Mouse (Mus musculus): ENCODE results near the gene Ppp1r21. TPM values are rescaled to one million over a fixed set of nuclear protein-coding genes. Genes with fewer than 3 reads are reported as not detected.

Ppp1r21 gene
- polyA plus RNA-seq, 2 experiments: 25.1 to 35.7 TPM

- no peak for ATAC-seq (ENCODE audit: low FRiP score, low read depth)
- DNase-seq (ENCODE audit: low spot score): no peak
- no peak overlapping the region for H3K4me2 ChIP-seq (replicated peaks; ENCODE audit: low read depth, low read length, severe bottlenecking)
- H3K4me3 ChIP-seq (replicated peaks; ENCODE audit: low read length): no peak overlapping the region
- no peak for TF ChIP-seq POLR2A (IDR thresholded peaks at IDR 0.05; ENCODE audit: borderline replicate concordance, extremely low read depth, insufficient read depth, insufficient read length)
- peaks cover 19% of the 10 kb centered on the region for H3K4me1 ChIP-seq (ENCODE audit: control insufficient read depth, insufficient read depth, low read length)
- no peak overlapping the region for H3K9ac ChIP-seq (ENCODE audit: low read depth, low read length, severe bottlenecking)
- H3K27me3 ChIP-seq (ENCODE audit: control insufficient read depth, insufficient read depth, low read length): no peaks in the 10 kb centered on the region
- H3K27ac ChIP-seq (replicated peaks; ENCODE audit: low read depth, low read length): no peak overlapping the region
- 78% methylated on average over 4 of the region's 4 CpGs for WGBS
- no peaks in the 10 kb centered on the region for H3K36me3 ChIP-seq (ENCODE audit: control insufficient read depth, insufficient read depth, low read length)
- H3K9me3 ChIP-seq (ENCODE audit: control insufficient read depth, low read length): no peaks in the 10 kb centered on the region
Measured at GRCm38 (mm10) chr17:88595071-88595470, 65.2 kb downstream of the Ppp1r21 start.

DNA sequence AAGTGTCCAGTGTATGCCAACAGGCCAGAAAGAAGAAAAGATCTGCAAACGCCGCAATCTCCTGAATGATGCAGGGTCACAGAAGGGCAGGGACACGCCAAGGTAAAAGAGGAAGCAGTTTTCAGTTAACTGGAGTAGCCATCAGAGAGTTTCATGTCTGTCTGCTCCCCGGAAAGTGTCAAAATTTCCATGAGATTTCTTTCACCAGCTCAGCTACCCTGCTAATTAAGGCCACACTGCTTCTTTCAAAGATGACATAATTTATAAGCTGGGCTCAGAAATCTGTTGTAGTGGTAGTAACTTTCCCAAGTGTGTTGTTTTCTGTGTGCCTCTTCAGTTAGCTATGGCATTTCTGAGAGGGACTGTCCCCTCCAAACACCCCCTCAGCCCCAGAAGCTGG is 66.2 kb downstream of the Ppp1r21 start:
- DNase-seq (ENCODE audit: low spot score) (no peak), ATAC-seq (ENCODE audit: low FRiP score, low read depth) (no peak)
- no peak overlapping the region for H3K4me2 ChIP-seq (replicated peaks; ENCODE audit: low read depth, low read length, severe bottlenecking)
- peaks cover 24% of the 10 kb centered on the region for H3K4me1 ChIP-seq (ENCODE audit: control insufficient read depth, insufficient read depth, low read length)
- H3K4me3 ChIP-seq (replicated peaks; ENCODE audit: low read length): no peak overlapping the region
- H3K36me3 ChIP-seq (ENCODE audit: control insufficient read depth, insufficient read depth, low read length): no peaks in the 10 kb centered on the region
- H3K27me3 ChIP-seq (ENCODE audit: control insufficient read depth, insufficient read depth, low read length): no peaks in the 10 kb centered on the region
- no peak for TF ChIP-seq POLR2A (IDR thresholded peaks at IDR 0.05; ENCODE audit: borderline replicate concordance, extremely low read depth, insufficient read depth, insufficient read length)
- no peak overlapping the region for H3K27ac ChIP-seq (replicated peaks; ENCODE audit: low read depth, low read length)
- no peaks in the 10 kb centered on the region for H3K9me3 ChIP-seq (ENCODE audit: control insufficient read depth, low read length)
- H3K9ac ChIP-seq (ENCODE audit: low read depth, low read length, severe bottlenecking): no peak overlapping the region
- WGBS: 66% methylated on average over 4 of the region's 4 CpGs

DNA sequence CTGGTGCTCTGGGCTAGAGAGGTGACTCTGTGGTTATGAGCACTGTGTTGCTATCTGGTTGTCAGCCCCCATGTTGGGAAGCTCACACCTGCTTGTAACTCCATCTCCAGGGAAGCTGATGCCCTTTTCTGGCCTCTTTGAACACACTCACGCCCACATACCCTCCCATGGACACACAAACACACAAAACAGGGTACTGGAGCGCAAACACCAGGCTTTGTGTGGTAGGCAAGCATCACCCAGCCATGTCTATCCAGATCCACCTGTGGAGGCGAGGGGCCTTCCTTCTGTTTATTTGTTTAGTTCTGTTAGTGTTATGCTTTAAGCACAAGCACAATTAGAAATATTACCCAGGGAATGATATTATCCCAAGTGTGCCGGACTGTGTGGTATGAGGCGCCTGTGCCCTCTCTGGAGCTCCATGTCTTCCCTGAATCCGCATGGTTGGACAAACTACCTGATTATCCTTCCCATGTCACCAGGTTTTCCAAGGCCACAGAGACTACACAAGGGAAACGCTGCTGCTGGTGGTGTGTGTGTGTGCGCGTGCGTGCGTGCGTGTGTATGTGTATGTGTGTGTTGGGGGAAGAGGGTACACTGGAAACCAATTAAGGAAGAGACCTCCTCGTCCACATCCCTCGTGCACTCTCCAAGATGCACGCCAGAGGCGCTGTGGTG is 66.8 kb downstream of the Ppp1r21 start:
- DNase-seq (ENCODE audit: low spot score): no peak

GRCm38 (mm10) chr17:88597222-88598055 is 67.5 kb downstream of the Ppp1r21 start, which contains the start of gene Ston1:
Ston1 (plus strand) TSS chr17:88597684.
- under 1% methylated on average over 39 of the region's 41 CpGs for WGBS

More for the DNA sequence above, 66.8 kb downstream of the Ppp1r21 start:
- Histone ChIP-seq H3K4me1 (ENCODE audit: control insufficient read depth, insufficient read depth, low read length) (peaks cover 24% of the 10 kb centered on the region), H3K36me3 (ENCODE audit: control insufficient read depth, insufficient read depth, low read length) (no peaks in the 10 kb centered on the region), H3K9ac (ENCODE audit: low read depth, low read length, severe bottlenecking) (peak overlapping the region; percentile 82), H3K27ac (replicated peaks; ENCODE audit: low read depth, low read length) (peak overlapping the region; percentile 90; the same call in 1 of the 2 replicates), H3K4me2 (replicated peaks; ENCODE audit: low read depth, low read length, severe bottlenecking) (peak overlapping the region; percentile 85), H3K4me3 (replicated peaks; ENCODE audit: low read length) (peak overlapping the region; percentile 70), H3K9me3 (ENCODE audit: control insufficient read depth, low read length) (no peaks in the 10 kb centered on the region), H3K27me3 (ENCODE audit: control insufficient read depth, insufficient read depth, low read length) (no peaks in the 10 kb centered on the region)
- 29% methylated on average over 16 of the region's 16 CpGs for WGBS
- no peak for ATAC-seq (ENCODE audit: low FRiP score, low read depth)
- no peak for TF ChIP-seq POLR2A (IDR thresholded peaks at IDR 0.05; ENCODE audit: borderline replicate concordance, extremely low read depth, insufficient read depth, insufficient read length)

DNA sequence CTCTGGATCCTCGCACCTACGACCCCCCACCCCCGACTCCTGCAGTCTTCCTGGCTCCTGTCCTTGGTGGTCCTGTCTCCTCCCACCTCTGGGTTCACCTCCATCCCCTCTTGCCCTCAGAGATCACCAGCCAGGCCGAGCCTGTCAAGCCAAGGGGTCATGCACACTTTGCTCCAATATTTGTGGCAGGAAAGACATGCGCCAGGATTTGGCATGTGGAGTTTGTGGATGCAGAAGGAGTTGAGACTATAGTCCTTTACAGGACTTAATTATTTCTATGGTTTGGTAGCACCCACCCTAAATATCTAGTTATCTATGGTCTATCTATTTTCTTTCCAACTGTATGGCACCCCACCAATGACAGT is 68.1 kb downstream of the Ppp1r21 start:
- peaks cover 24% of the 10 kb centered on the region for H3K4me1 ChIP-seq (ENCODE audit: control insufficient read depth, insufficient read depth, low read length)
- peak overlapping the region; percentile 90 for H3K27ac ChIP-seq (replicated peaks; ENCODE audit: low read depth, low read length)
- WGBS: 3% methylated on average over 5 of the region's 5 CpGs
- H3K36me3 ChIP-seq (ENCODE audit: control insufficient read depth, insufficient read depth, low read length): no peaks in the 10 kb centered on the region
- peak overlapping the region; percentile 70 for H3K4me3 ChIP-seq (replicated peaks; ENCODE audit: low read length)
- no peak for TF ChIP-seq POLR2A (IDR thresholded peaks at IDR 0.05; ENCODE audit: borderline replicate concordance, extremely low read depth, insufficient read depth, insufficient read length)
- ATAC-seq (ENCODE audit: low FRiP score, low read depth) (no peak), DNase-seq (ENCODE audit: low spot score) (no peak)
- H3K4me2 ChIP-seq (replicated peaks; ENCODE audit: low read depth, low read length, severe bottlenecking): peak overlapping the region; percentile 85
- no peaks in the 10 kb centered on the region for H3K9me3 ChIP-seq (ENCODE audit: control insufficient read depth, low read length)
- H3K27me3 ChIP-seq (ENCODE audit: control insufficient read depth, insufficient read depth, low read length): no peaks in the 10 kb centered on the region
- H3K9ac ChIP-seq (ENCODE audit: low read depth, low read length, severe bottlenecking): peak overlapping the region; percentile 82

More at GRCm38 (mm10) chr17:88597222-88598055, 67.5 kb downstream of the Ppp1r21 start, which contains the start of gene Ston1:
- Histone ChIP-seq H3K36me3 (ENCODE audit: control insufficient read depth, insufficient read depth, low read length) (no peaks in the 10 kb centered on the region), H3K9ac (ENCODE audit: low read depth, low read length, severe bottlenecking) (peak within 1 kb of the TSS; percentile 82), H3K4me1 (ENCODE audit: control insufficient read depth, insufficient read depth, low read length) (peaks cover 24% of the 10 kb centered on the region), H3K4me2 (replicated peaks; ENCODE audit: low read depth, low read length, severe bottlenecking) (peak within 1 kb of the TSS; percentile 85), H3K27ac (replicated peaks; ENCODE audit: low read depth, low read length) (peak within 1 kb of the TSS; percentile 90), H3K9me3 (ENCODE audit: control insufficient read depth, low read length) (no peaks in the 10 kb centered on the region), H3K27me3 (ENCODE audit: control insufficient read depth, insufficient read depth, low read length) (no peaks in the 10 kb centered on the region), H3K4me3 (replicated peaks; ENCODE audit: low read length) (peak within 1 kb of the TSS; percentile 70)
- DNase-seq (ENCODE audit: low spot score): peak; percentile 87
- peak; percentile 88 for ATAC-seq (ENCODE audit: low FRiP score, low read depth)
- TF ChIP-seq POLR2A (IDR thresholded peaks at IDR 0.05; ENCODE audit: borderline replicate concordance, extremely low read depth, insufficient read depth, insufficient read length): no peak
